Mouse (Mus musculus) activated CD4-positive, CD25-positive, alpha-beta regulatory T cell (primary cell): Measurements from ENCODE around the gene Hsd17b2. TPM values are rescaled to one million over a fixed set of nuclear protein-coding genes. Genes with fewer than 3 reads are reported as not detected.

Source experiments
- polyA plus RNA-seq, 2 experiments: library from polyadenylated mRNA; unstranded; fragments of 100-300 nt; shearing (Covaris generic); gene quantifications; one replicate each; pipeline ENCODE4 v1.2.1; 2017

Gene Hsd17b2
- under 1 TPM in 1 of 2 experiments, not detected in 1; 0.26 TPM for polyA plus RNA-seq

GRCm38 (mm10) chr8:117701859-117702258 lies at the start of gene Hsd17b2:
Gene Hsd17b2 (plus strand): TSS chr8:117701904.

GRCm38 (mm10) chr8:117673430-117673830 lies 28.3 kb upstream of the Hsd17b2 start, which contains the start of gene Sdr42e1:
Gene Sdr42e1 (minus strand): TSS chr8:117673689.

GRCm38 (mm10) chr8:117801443-117802298 lies 100.0 kb downstream of the Hsd17b2 start, which contains the start of gene Mphosph6:
Gene Mphosph6 (minus strand): TSS chr8:117801943.

Other genes starting within 250 kb of the Hsd17b2 start
- 1 to 10 TPM; 1.1 to 1.5 TPM for gene Plcg2, start 203.6 kb upstream of the Hsd17b2 start, polyA plus RNA-seq
- gene Sdr42e1, start 28.2 kb upstream of the Hsd17b2 start, polyA plus RNA-seq = 1 to 10 TPM; 1.5 to 2.6 TPM
- gene Mphosph6, start 100.0 kb downstream of the Hsd17b2 start, polyA plus RNA-seq = 10 to 100 TPM; 38.9 to 49.9 TPM